Mouse (Mus musculus): ENCODE measurements at regions not wholly inside any gene's neighbourhood (a gene's known extent, or its start where the extent isn't known, plus 50 kb on each side); places are given as distances from the start of the nearest gene placed in this dataset.

DNA sequence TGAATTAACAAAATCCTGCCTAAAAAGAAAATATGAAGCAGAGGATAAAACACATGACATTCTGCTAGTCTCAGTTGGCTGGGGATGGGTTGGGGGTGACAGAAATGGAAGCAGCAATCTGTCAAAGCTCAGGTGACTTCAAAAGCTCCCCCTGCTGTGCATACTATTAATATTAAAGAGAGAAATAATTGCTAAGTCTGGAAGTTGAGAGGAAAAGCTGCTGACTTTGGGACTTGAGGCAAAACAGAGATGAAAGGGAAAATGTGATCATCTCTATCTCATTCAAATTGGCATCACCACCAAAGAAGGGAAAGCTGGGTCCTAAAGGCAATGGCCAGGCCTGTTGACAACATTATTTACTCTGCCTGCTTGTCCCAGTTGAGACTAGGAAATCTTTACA is 90.8 kb downstream of the Rpe65 start:
- DNase-seq (ENCODE audit: low spot score), result no peak
- Histone ChIP-seq H3K4me1 (ENCODE audit: control insufficient read depth, insufficient read depth, low read length) (no peaks in the 10 kb centered on the region), H3K4me2 (replicated peaks; ENCODE audit: low read depth, low read length, severe bottlenecking) (no peak overlapping the region), H3K4me3 (replicated peaks; ENCODE audit: low read length) (no peak overlapping the region), H3K27ac (replicated peaks; ENCODE audit: low read depth, low read length) (no peak overlapping the region), H3K9me3 (ENCODE audit: control insufficient read depth, low read length) (no peaks in the 10 kb centered on the region), H3K9ac (ENCODE audit: low read depth, low read length, severe bottlenecking) (no peak overlapping the region), H3K27me3 (ENCODE audit: control insufficient read depth, insufficient read depth, low read length) (no peaks in the 10 kb centered on the region), H3K36me3 (ENCODE audit: control insufficient read depth, insufficient read depth, low read length) (no peaks in the 10 kb centered on the region)
- ATAC-seq (ENCODE audit: low FRiP score, low read depth), result no peak
- no peak for TF ChIP-seq POLR2A (IDR thresholded peaks at IDR 0.05; ENCODE audit: borderline replicate concordance, extremely low read depth, insufficient read depth, insufficient read length)

DNA sequence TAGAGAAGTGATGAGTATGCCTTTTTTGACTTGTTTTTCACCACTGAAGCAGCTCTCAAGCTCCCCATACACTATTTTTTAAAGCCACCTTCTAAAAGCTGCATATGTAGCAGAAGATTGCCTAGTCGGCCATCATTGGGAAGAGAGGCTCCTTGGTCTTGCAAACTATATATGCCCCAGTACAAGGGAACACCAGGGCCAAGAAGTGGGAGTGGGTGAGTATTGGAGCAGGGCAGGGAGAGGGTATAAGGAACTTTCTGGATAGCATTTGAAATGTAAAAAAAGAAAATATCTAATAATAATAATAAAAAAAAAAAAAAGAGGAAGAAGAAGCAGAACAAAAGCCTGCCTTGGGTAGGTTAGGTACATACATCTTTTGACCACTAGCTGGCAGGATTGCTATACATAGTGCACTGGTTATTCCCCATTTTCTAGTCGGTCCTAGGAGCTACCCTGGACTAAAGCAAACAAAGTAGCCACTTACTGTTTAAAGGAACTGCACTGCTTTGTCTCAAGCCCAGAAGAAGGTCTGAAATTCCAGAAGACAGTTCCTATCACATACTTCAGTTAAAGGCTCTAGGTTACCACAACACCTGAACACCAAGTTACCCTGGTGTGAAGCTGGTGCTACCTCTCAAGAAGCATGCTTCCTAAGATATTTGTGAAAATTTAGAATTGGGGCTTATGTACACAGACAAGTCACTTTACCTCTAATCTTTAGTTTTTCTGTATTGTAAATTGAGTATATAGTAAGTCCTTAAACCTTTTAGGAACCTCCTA is 114.9 kb upstream of the Wls start:
- Histone ChIP-seq H3K9me3 (ENCODE audit: control insufficient read depth, low read length) (no peaks in the 10 kb centered on the region), H3K4me3 (replicated peaks; ENCODE audit: low read length) (no peak overlapping the region), H3K27me3 (ENCODE audit: control insufficient read depth, insufficient read depth, low read length) (no peaks in the 10 kb centered on the region), H3K36me3 (ENCODE audit: control insufficient read depth, insufficient read depth, low read length) (no peaks in the 10 kb centered on the region), H3K4me1 (ENCODE audit: control insufficient read depth, insufficient read depth, low read length) (no peaks in the 10 kb centered on the region), H3K9ac (ENCODE audit: low read depth, low read length, severe bottlenecking) (no peak overlapping the region), H3K4me2 (replicated peaks; ENCODE audit: low read depth, low read length, severe bottlenecking) (no peak overlapping the region), H3K27ac (replicated peaks; ENCODE audit: low read depth, low read length) (no peak overlapping the region)
- DNase-seq (ENCODE audit: low spot score) (peak; percentile 58), ATAC-seq (ENCODE audit: low FRiP score, low read depth) (no peak; the same call in 1 of the 2 replicates)
- no peak for TF ChIP-seq POLR2A (IDR thresholded peaks at IDR 0.05; ENCODE audit: borderline replicate concordance, extremely low read depth, insufficient read depth, insufficient read length)
- 36% methylated on average over 2 of the region's 2 CpGs for whole genome bisulfite sequencing

DNA sequence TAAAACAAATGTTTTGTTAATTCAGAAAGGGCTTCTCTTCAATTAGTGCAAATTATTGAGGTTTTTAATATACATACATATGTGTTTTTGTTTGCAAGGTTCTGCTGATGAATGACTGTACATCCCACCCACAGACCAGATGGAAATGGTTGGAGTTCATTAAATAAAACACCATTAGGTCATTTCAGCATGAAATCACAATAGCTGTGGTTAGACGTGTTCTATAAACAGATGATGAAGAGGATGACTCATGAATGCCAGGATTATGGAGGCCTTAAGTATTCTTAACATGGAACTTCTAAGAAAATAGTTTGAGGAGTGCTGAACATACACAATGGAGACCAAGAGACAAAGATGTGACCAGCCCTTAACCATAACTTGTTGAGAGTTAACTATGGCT is 107.3 kb upstream of the Wls start:
- TF ChIP-seq POLR2A (IDR thresholded peaks at IDR 0.05; ENCODE audit: borderline replicate concordance, extremely low read depth, insufficient read depth, insufficient read length), result no peak
- no peak overlapping the region for H3K4me2 ChIP-seq (replicated peaks; ENCODE audit: low read depth, low read length, severe bottlenecking)
- H3K27me3 ChIP-seq (ENCODE audit: control insufficient read depth, insufficient read depth, low read length), result no peaks in the 10 kb centered on the region
- no peak overlapping the region for H3K27ac ChIP-seq (replicated peaks; ENCODE audit: low read depth, low read length)
- no peaks in the 10 kb centered on the region for H3K9me3 ChIP-seq (ENCODE audit: control insufficient read depth, low read length)
- ATAC-seq (ENCODE audit: low FRiP score, low read depth), result no peak
- no peak overlapping the region for H3K9ac ChIP-seq (ENCODE audit: low read depth, low read length, severe bottlenecking)
- 55% methylated on average over 1 of the region's 1 CpGs for WGBS
- H3K4me1 ChIP-seq (ENCODE audit: control insufficient read depth, insufficient read depth, low read length), result no peaks in the 10 kb centered on the region
- no peak for DNase-seq (ENCODE audit: low spot score)
- H3K4me3 ChIP-seq (replicated peaks; ENCODE audit: low read length), result no peak overlapping the region
- no peaks in the 10 kb centered on the region for H3K36me3 ChIP-seq (ENCODE audit: control insufficient read depth, insufficient read depth, low read length)

- no peaks in the 10 kb centered on the region for H3K9me3 ChIP-seq (ENCODE audit: control insufficient read depth, low read length)
- no peak overlapping the region for H3K27ac ChIP-seq (replicated peaks; ENCODE audit: low read depth, low read length)
- no peaks in the 10 kb centered on the region for H3K27me3 ChIP-seq (ENCODE audit: control insufficient read depth, insufficient read depth, low read length)
- no peak for TF ChIP-seq POLR2A (IDR thresholded peaks at IDR 0.05; ENCODE audit: borderline replicate concordance, extremely low read depth, insufficient read depth, insufficient read length)
- DNase-seq (ENCODE audit: low spot score), result no peak
- H3K36me3 ChIP-seq (ENCODE audit: control insufficient read depth, insufficient read depth, low read length), result no peaks in the 10 kb centered on the region
- no peaks in the 10 kb centered on the region for H3K4me1 ChIP-seq (ENCODE audit: control insufficient read depth, insufficient read depth, low read length)
- H3K4me2 ChIP-seq (replicated peaks; ENCODE audit: low read depth, low read length, severe bottlenecking), result no peak overlapping the region
- H3K4me3 ChIP-seq (replicated peaks; ENCODE audit: low read length), result no peak overlapping the region
- ATAC-seq (ENCODE audit: low FRiP score, low read depth), result no peak
- H3K9ac ChIP-seq (ENCODE audit: low read depth, low read length, severe bottlenecking), result no peak overlapping the region
Measured at GRCm38 (mm10) chr3:159733141-159733540, 106.3 kb upstream of the Wls start.

DNA sequence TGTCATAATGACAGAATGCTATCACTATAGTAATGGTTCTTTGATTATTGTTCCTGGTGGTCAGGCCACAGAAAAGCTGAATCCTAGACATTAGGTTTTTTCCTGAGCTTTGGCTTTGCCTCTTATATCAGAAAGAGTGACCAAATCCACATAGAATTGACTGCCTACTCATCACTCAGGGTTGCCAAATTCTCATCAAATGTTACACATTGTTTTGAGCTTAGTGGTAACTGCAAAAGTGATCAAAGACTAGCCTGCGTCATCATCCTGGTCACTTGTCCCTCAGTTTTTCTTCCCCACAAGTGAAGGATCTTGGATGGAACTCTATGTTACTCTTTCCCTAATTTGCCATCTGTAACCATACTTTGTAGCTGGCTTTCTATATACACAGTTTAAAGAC is 104.9 kb upstream of the Wls start:
- TF ChIP-seq POLR2A (IDR thresholded peaks at IDR 0.05; ENCODE audit: borderline replicate concordance, extremely low read depth, insufficient read depth, insufficient read length), result no peak
- H3K9ac ChIP-seq (ENCODE audit: low read depth, low read length, severe bottlenecking), result no peak overlapping the region
- no peaks in the 10 kb centered on the region for H3K36me3 ChIP-seq (ENCODE audit: control insufficient read depth, insufficient read depth, low read length)
- WGBS, result 95% methylated on average over 1 of the region's 1 CpGs
- H3K4me3 ChIP-seq (replicated peaks; ENCODE audit: low read length), result no peak overlapping the region
- no peaks in the 10 kb centered on the region for H3K27me3 ChIP-seq (ENCODE audit: control insufficient read depth, insufficient read depth, low read length)
- H3K27ac ChIP-seq (replicated peaks; ENCODE audit: low read depth, low read length), result no peak overlapping the region
- ATAC-seq (ENCODE audit: low FRiP score, low read depth) (no peak), DNase-seq (ENCODE audit: low spot score) (no peak)
- H3K4me2 ChIP-seq (replicated peaks; ENCODE audit: low read depth, low read length, severe bottlenecking), result no peak overlapping the region
- no peaks in the 10 kb centered on the region for H3K9me3 ChIP-seq (ENCODE audit: control insufficient read depth, low read length)
- H3K4me1 ChIP-seq (ENCODE audit: control insufficient read depth, insufficient read depth, low read length), result no peaks in the 10 kb centered on the region
